Mouse (Mus musculus) v-Abl transformed pro-B cells (cell line): ENCODE data around the gene Brwd3.

ENCODE experiments used
- in situ Hi-C, 2 experiments: fragments of 400-800 bp; cut with MboI; formaldehyde crosslinking; loops; one replicate each; pipeline ENCODE4 v1.15.1; 2025; ENCODE audit not compliant: unreplicated experiment in 2 of 2

Gene Brwd3

GRCm38 (mm10) chrX:108834090-108834774 lies at the start of gene Brwd3:
Brwd3 (minus strand) TSS chrX:108834372.
- in situ Hi-C loops = loop anchor here (5.0 to 25.0 kb wide), 3 partner anchors 178 to 353 kb away; partner anchors contain the start of genes Gm6377 (in 1 of the 2), Hmgn5 (in 1 of the 2) and Sh3bgrl (in 1 of the 2)

GRCm38 (mm10) chrX:108862632-108863031 lies 28.5 kb upstream of the Brwd3 start:
- in situ Hi-C loops = loop anchor here in 1 of 2 experiments (25.0 kb wide), 1 partner anchor 150 kb away; the partner anchor contains the start of gene Hmgn5

- in situ Hi-C loops = loop anchor here (25.0 kb wide), 2 partner anchors 245 to 345 kb away; partner anchors contain the start of genes Gm6377 (in 1 of the 2) and Sh3bgrl (in 1 of the 2)
Measured at GRCm38 (mm10) chrX:108842705-108843104, 8.5 kb upstream of the Brwd3 start.

GRCm38 (mm10) chrX:108836416-108836815 lies 2.2 kb upstream of the Brwd3 start:
- in situ Hi-C loops = loop anchor here (25.0 kb wide), 2 partner anchors 251 to 351 kb away; partner anchors contain the start of genes Gm6377 (in 1 of the 2) and Sh3bgrl (in 1 of the 2)

- in situ Hi-C loops = loop anchor here (25.0 kb wide), 2 partner anchors 252 to 352 kb away; partner anchors contain the start of genes Gm6377 (in 1 of the 2) and Sh3bgrl (in 1 of the 2)
Measured at GRCm38 (mm10) chrX:108835233-108835632, 1.1 kb upstream of the Brwd3 start.

GRCm38 (mm10) chrX:108833381-108834020 lies 671 bp downstream of the Brwd3 start:
- in situ Hi-C loops = loop anchor here (5.0 to 25.0 kb wide), 3 partner anchors 179 to 354 kb away; partner anchors contain the start of genes Gm6377 (in 1 of the 2), Hmgn5 (in 1 of the 2) and Sh3bgrl (in 1 of the 2)

GRCm38 (mm10) chrX:108832674-108833189 lies 1.4 kb downstream of the Brwd3 start:
- in situ Hi-C loops = loop anchor here (5.0 to 25.0 kb wide), 3 partner anchors 180 to 355 kb away; partner anchors contain the start of genes Gm6377 (in 1 of the 2), Hmgn5 (in 1 of the 2) and Sh3bgrl (in 1 of the 2)

GRCm38 (mm10) chrX:108831231-108831630 lies 2.9 kb downstream of the Brwd3 start:
- in situ Hi-C loops = loop anchor here (5.0 to 25.0 kb wide), 3 partner anchors 181 to 356 kb away; partner anchors contain the start of genes Gm6377 (in 1 of the 2), Hmgn5 (in 1 of the 2) and Sh3bgrl (in 1 of the 2)

- in situ Hi-C loops = loop anchor here (25.0 kb wide), 2 partner anchors 259 to 359 kb away; partner anchors contain the start of genes Gm6377 (in 1 of the 2) and Sh3bgrl (in 1 of the 2)
Measured at GRCm38 (mm10) chrX:108828111-108828510, 6.1 kb downstream of the Brwd3 start.

- in situ Hi-C loops = no loop called here
Measured at GRCm38 (mm10) chrX:108797268-108797667, 36.9 kb downstream of the Brwd3 start.

- in situ Hi-C loops = no loop called here
Measured at GRCm38 (mm10) chrX:108783724-108784123, 50.4 kb downstream of the Brwd3 start.

- in situ Hi-C loops = loop anchor here in 1 of 2 experiments (25.0 kb wide), 1 partner anchor 919 kb away; the partner anchor contains the start of gene 2610002M06Rik
Measured at GRCm38 (mm10) chrX:108731755-108732154, 102.4 kb downstream of the Brwd3 start.

- in situ Hi-C loops = loop anchor here in 1 of 2 experiments (25.0 kb wide), 1 partner anchor 917 kb away; the partner anchor contains the start of gene 2610002M06Rik
Measured at GRCm38 (mm10) chrX:108729564-108729963, 104.6 kb downstream of the Brwd3 start.

- in situ Hi-C loops = loop anchor here in 1 of 2 experiments (25.0 kb wide), 1 partner anchor 917 kb away; the partner anchor contains the start of gene 2610002M06Rik
Measured at GRCm38 (mm10) chrX:108729068-108729467, 105.1 kb downstream of the Brwd3 start.

- in situ Hi-C loops = loop anchor here in 1 of 2 experiments (25.0 kb wide), 1 partner anchor 916 kb away; the partner anchor contains the start of gene 2610002M06Rik
Measured at GRCm38 (mm10) chrX:108728334-108728733, 105.8 kb downstream of the Brwd3 start.

GRCm38 (mm10) chrX:108724241-108724640 lies 109.9 kb downstream of the Brwd3 start:
- in situ Hi-C loops = no loop called here

- in situ Hi-C loops = no loop called here
Measured at GRCm38 (mm10) chrX:108722447-108722846, 111.7 kb downstream of the Brwd3 start.

GRCm38 (mm10) chrX:108704312-108704711 lies 129.9 kb downstream of the Brwd3 start:
- in situ Hi-C loops = no loop called here
